Mouse (Mus musculus) cortical plate, adult 2 months (tissue): ENCODE measurements around the gene Tmem9.

Source experiments
- CTCF ChIP-seq: fragments of 200-500 bp; IDR thresholded peaks from 2 replicates; pipeline ENCODE4 v1.5.1; 2011; ENCODE audit warnings: mild to moderate bottlenecking, control low read depth, low read length; ENCODE audit not compliant: insufficient read depth; ENCODE audit errors: extremely low read depth
- POLR2A ChIP-seq: fragments of 200-500 bp; IDR thresholded peaks from 2 replicates; pipeline ENCODE4 v1.6.1; 2011; ENCODE audit warnings: mild to moderate bottlenecking, low read length, control low read depth; ENCODE audit not compliant: insufficient read depth; ENCODE audit errors: extremely low read depth

- no peak for TF ChIP-seq CTCF
- TF ChIP-seq POLR2A = no peak
Observed at GRCm38 (mm10) chr1:136081161-136081560, 73.2 kb downstream of the Tmem9 start.
